Mouse (Mus musculus): Measurements from ENCODE around the gene Slc39a13. TPM values are rescaled to one million over a fixed set of nuclear protein-coding genes. Genes with fewer than 3 reads are reported as not detected.

Slc39a13 gene
- polyA plus RNA-seq, 1 experiment = 17.8 TPM

- no peaks in the 10 kb centered on the region for H3K27me3 ChIP-seq (ENCODE audit: control insufficient read depth, insufficient read depth, low read length)
- H3K27ac ChIP-seq (ENCODE audit: insufficient read depth, low read depth, low read length) = no peak overlapping the region
- TF ChIP-seq POLR2A (IDR thresholded peaks at IDR 0.05; ENCODE audit: low read depth, low read length) (no peak), CTCF (IDR thresholded peaks at IDR 0.05; ENCODE audit: extremely low read depth, insufficient read length, insufficient replicate concordance, low read depth, low read length) (no peak)
- WGBS = 71% methylated on average over 5 of the region's 5 CpGs
- H3K4me3 ChIP-seq (ENCODE audit: low read depth, low read length) = no peak overlapping the region
- no peaks in the 10 kb centered on the region for H3K4me1 ChIP-seq (ENCODE audit: control insufficient read depth, insufficient read depth, insufficient read length, low read length)
- H3K36me3 ChIP-seq (ENCODE audit: control insufficient read depth, insufficient read depth, low read length) = no peaks in the 10 kb centered on the region
These were observed 39.0 kb upstream of the Slc39a13 start for GRCm38 (mm10) chr2:91109241-91109640.

- no peaks in the 10 kb centered on the region for H3K27me3 ChIP-seq (ENCODE audit: control insufficient read depth, insufficient read depth, low read length)
- no peaks in the 10 kb centered on the region for H3K4me1 ChIP-seq (ENCODE audit: control insufficient read depth, insufficient read depth, insufficient read length, low read length)
- WGBS = 81% methylated on average over 3 of the region's 3 CpGs
- TF ChIP-seq POLR2A (IDR thresholded peaks at IDR 0.05; ENCODE audit: low read depth, low read length) (no peak), CTCF (IDR thresholded peaks at IDR 0.05; ENCODE audit: extremely low read depth, insufficient read length, insufficient replicate concordance, low read depth, low read length) (no peak)
- no peaks in the 10 kb centered on the region for H3K36me3 ChIP-seq (ENCODE audit: control insufficient read depth, insufficient read depth, low read length)
- H3K27ac ChIP-seq (ENCODE audit: insufficient read depth, low read depth, low read length) = no peak overlapping the region
- no peak overlapping the region for H3K4me3 ChIP-seq (ENCODE audit: low read depth, low read length)
These were observed 37.9 kb upstream of the Slc39a13 start for GRCm38 (mm10) chr2:91108156-91108555.

- H3K36me3 ChIP-seq (ENCODE audit: control insufficient read depth, insufficient read depth, low read length) = no peaks in the 10 kb centered on the region
- TF ChIP-seq CTCF (IDR thresholded peaks at IDR 0.05; ENCODE audit: extremely low read depth, insufficient read length, insufficient replicate concordance, low read depth, low read length) (peak; percentile 95), POLR2A (IDR thresholded peaks at IDR 0.05; ENCODE audit: low read depth, low read length) (no peak)
- WGBS = 2% methylated on average over 7 of the region's 7 CpGs
- no peaks in the 10 kb centered on the region for H3K27me3 ChIP-seq (ENCODE audit: control insufficient read depth, insufficient read depth, low read length)
- no peak overlapping the region for H3K4me3 ChIP-seq (ENCODE audit: low read depth, low read length)
- H3K27ac ChIP-seq (ENCODE audit: insufficient read depth, low read depth, low read length) = no peak overlapping the region
- H3K4me1 ChIP-seq (ENCODE audit: control insufficient read depth, insufficient read depth, insufficient read length, low read length) = no peaks in the 10 kb centered on the region
These were observed 31.0 kb upstream of the Slc39a13 start for GRCm38 (mm10) chr2:91101124-91101740.

- Histone ChIP-seq H3K36me3 (ENCODE audit: control insufficient read depth, insufficient read depth, low read length) (no peaks in the 10 kb centered on the region), H3K4me3 (ENCODE audit: low read depth, low read length) (peak overlapping the region; percentile 65), H3K27ac (ENCODE audit: insufficient read depth, low read depth, low read length) (0 out of 2 replicates have a peak overlapping the region, but pooled peaks have one; percentile 67), H3K27me3 (ENCODE audit: control insufficient read depth, insufficient read depth, low read length) (no peaks in the 10 kb centered on the region), H3K4me1 (ENCODE audit: control insufficient read depth, insufficient read depth, insufficient read length, low read length) (no peaks in the 10 kb centered on the region)
- TF ChIP-seq POLR2A (IDR thresholded peaks at IDR 0.05; ENCODE audit: low read depth, low read length) = no peak
- TF ChIP-seq CTCF (IDR thresholded peaks at IDR 0.05; ENCODE audit: extremely low read depth, insufficient read length, insufficient replicate concordance, low read depth, low read length) = no peak
- WGBS = 71% methylated on average over 2 of the region's 2 CpGs
These were observed 27.9 kb upstream of the Slc39a13 start for GRCm38 (mm10) chr2:91098156-91098555.

- H3K27ac ChIP-seq (ENCODE audit: insufficient read depth, low read depth, low read length) = peak overlapping the region; percentile 67
- H3K27me3 ChIP-seq (ENCODE audit: control insufficient read depth, insufficient read depth, low read length) = no peaks in the 10 kb centered on the region
- WGBS = 74% methylated on average over 10 of the region's 10 CpGs
- no peaks in the 10 kb centered on the region for H3K36me3 ChIP-seq (ENCODE audit: control insufficient read depth, insufficient read depth, low read length)
- H3K4me3 ChIP-seq (ENCODE audit: low read depth, low read length) = peak overlapping the region; percentile 65
- TF ChIP-seq CTCF (IDR thresholded peaks at IDR 0.05; ENCODE audit: extremely low read depth, insufficient read length, insufficient replicate concordance, low read depth, low read length) (no peak), POLR2A (IDR thresholded peaks at IDR 0.05; ENCODE audit: low read depth, low read length) (no peak)
- H3K4me1 ChIP-seq (ENCODE audit: control insufficient read depth, insufficient read depth, insufficient read length, low read length) = no peaks in the 10 kb centered on the region
These were observed 26.8 kb upstream of the Slc39a13 start for GRCm38 (mm10) chr2:91097015-91097414.

GRCm38 (mm10) chr2:91096524-91096923 is 26.3 kb upstream of the Slc39a13 start:
- WGBS = 62% methylated on average over 14 of the region's 14 CpGs
- no peaks in the 10 kb centered on the region for H3K36me3 ChIP-seq (ENCODE audit: control insufficient read depth, insufficient read depth, low read length)
- peak overlapping the region; percentile 67 for H3K27ac ChIP-seq (ENCODE audit: insufficient read depth, low read depth, low read length)
- no peaks in the 10 kb centered on the region for H3K27me3 ChIP-seq (ENCODE audit: control insufficient read depth, insufficient read depth, low read length)
- H3K4me3 ChIP-seq (ENCODE audit: low read depth, low read length) = peak overlapping the region; percentile 65
- TF ChIP-seq CTCF (IDR thresholded peaks at IDR 0.05; ENCODE audit: extremely low read depth, insufficient read length, insufficient replicate concordance, low read depth, low read length) (no peak), POLR2A (IDR thresholded peaks at IDR 0.05; ENCODE audit: low read depth, low read length) (no peak)
- no peaks in the 10 kb centered on the region for H3K4me1 ChIP-seq (ENCODE audit: control insufficient read depth, insufficient read depth, insufficient read length, low read length)

GRCm38 (mm10) chr2:91090827-91091226 is 20.6 kb upstream of the Slc39a13 start:
- WGBS = 69% methylated on average over 6 of the region's 6 CpGs
- Histone ChIP-seq H3K4me3 (ENCODE audit: low read depth, low read length) (no peak overlapping the region), H3K36me3 (ENCODE audit: control insufficient read depth, insufficient read depth, low read length) (no peaks in the 10 kb centered on the region), H3K4me1 (ENCODE audit: control insufficient read depth, insufficient read depth, insufficient read length, low read length) (no peaks in the 10 kb centered on the region), H3K27ac (ENCODE audit: insufficient read depth, low read depth, low read length) (no peak overlapping the region), H3K27me3 (ENCODE audit: control insufficient read depth, insufficient read depth, low read length) (no peaks in the 10 kb centered on the region)
- TF ChIP-seq POLR2A (IDR thresholded peaks at IDR 0.05; ENCODE audit: low read depth, low read length) (no peak), CTCF (IDR thresholded peaks at IDR 0.05; ENCODE audit: extremely low read depth, insufficient read length, insufficient replicate concordance, low read depth, low read length) (no peak)

All from small intestine, adult 2 months (tissue).